In the genomic region with DNA sequence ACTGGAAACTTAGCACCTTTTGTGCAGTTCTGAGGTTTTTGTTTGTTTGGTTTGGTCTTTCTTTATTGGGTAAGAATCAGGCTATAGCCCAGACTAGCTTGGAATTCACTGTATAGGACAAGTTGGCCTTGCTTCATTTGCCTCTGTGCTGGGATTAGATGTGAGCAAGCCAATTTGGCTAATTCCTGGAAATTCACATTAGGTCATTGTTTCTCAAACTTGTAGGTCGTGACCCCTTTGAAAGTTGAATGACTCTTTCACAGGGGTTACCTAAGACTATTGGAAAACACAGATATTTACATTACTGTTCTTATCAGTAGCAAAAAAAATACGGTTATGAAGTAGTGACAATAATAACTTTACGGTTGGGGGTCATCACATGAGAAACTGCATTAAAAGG, we compare ENCODE assay signal across 9 mouse cellular contexts. TPM values are rescaled to one million over a fixed set of nuclear protein-coding genes. Genes with fewer than 3 reads are reported as not detected.
DNase-seq lines count a peak whose midpoint lies in the region; ATAC-seq and TF ChIP-seq lines count a peak whose summit lies in the region.
"Had no signal": no experiment of that assay in that cellular context is flagged by ENCODE, and none has a peak within 500 bp of the region (broad histone marks: within the 10 kb centered on the region; RNA-seq: fewer than 3 reads in every experiment).

No protein-coding gene starts in this region.

- no peak for TF ChIP-seq POLR2A in cortical plate, adult 2 months (IDR thresholded peaks at IDR 0.05; ENCODE audit: extremely low read depth, insufficient read depth, low read length)

- peak overlapping the region; percentile 87 for H3K4me2 ChIP-seq in heart, embryonic 13.5 days
- peak overlapping the region; percentile 75 for H3K4me2 ChIP-seq in hindbrain, embryonic 13.5 days

- peak overlapping the region; percentile 80 for H3K4me3 ChIP-seq in heart, embryonic 13.5 days
- H3K4me3 ChIP-seq in cortical plate, adult 2 months (ENCODE audit: insufficient read depth, low read length) = peak overlapping the region; percentile 58; the same call in 1 of the 2 replicates
- H3K4me3 ChIP-seq in hindbrain, embryonic 13.5 days = peak overlapping the region; percentile 80
- H3K4me3 ChIP-seq in midbrain, embryonic 10.5 days = peak overlapping the region; percentile 88

- no peak for TF ChIP-seq CTCF in cortical plate, adult 2 months (IDR thresholded peaks at IDR 0.05; ENCODE audit: extremely low read depth, insufficient read depth, low read length)

- H3K27ac ChIP-seq in heart, embryonic 13.5 days (replicated peaks) = no peak overlapping the region
- no peak overlapping the region for H3K27ac ChIP-seq in cortical plate, adult 2 months (ENCODE audit: insufficient read depth, low read length)
- H3K27ac ChIP-seq in hindbrain, embryonic 13.5 days = peak overlapping the region; percentile 99; the same call in 1 of the 2 replicates
- H3K27ac ChIP-seq in midbrain, embryonic 10.5 days (replicated peaks) = peak overlapping the region; percentile 98

- no peaks in the 10 kb centered on the region for H3K9me3 ChIP-seq in heart, embryonic 13.5 days
- no peaks in the 10 kb centered on the region for H3K9me3 ChIP-seq in hindbrain, embryonic 13.5 days
- no peaks in the 10 kb centered on the region for H3K9me3 ChIP-seq in midbrain, embryonic 10.5 days (replicated peaks)

- DNase-seq in heart, postnatal 14 days = no peak
- no peak for DNase-seq in midbrain, embryonic 10.5 days (ENCODE audit: low spot score)
- DNase-seq in urinary bladder, postnatal 10 days (ENCODE audit: low spot score) = no peak
- DNase-seq in thymus, postnatal 14 days = no peak
- no peak for DNase-seq in embryo, embryonic 9.5 days (ENCODE audit: extremely low spot score)
- DNase-seq: lung, postnatal 4 days had no signal

- peaks cover 32% of the 10 kb centered on the region for H3K36me3 ChIP-seq in heart, embryonic 13.5 days
- H3K36me3 ChIP-seq in hindbrain, embryonic 13.5 days = peaks cover 28% of the 10 kb centered on the region
- H3K36me3 ChIP-seq in midbrain, embryonic 10.5 days = peaks cover 38% of the 10 kb centered on the region

- ATAC-seq in heart, embryonic 13.5 days (ENCODE audit: extremely low read depth, insufficient number of reproducible peaks, low FRiP score, low TSS enrichment) = no peak
- ATAC-seq in hindbrain, embryonic 13.5 days (ENCODE audit: low FRiP score) = no peak

- intact Hi-C loops in heart, postnatal 14 days (cut with DNase I) = loop anchor here (10.0 kb wide), 1 partner anchor 370 kb away; a partner anchor contains a TSS

- WGBS in heart, embryonic 13.5 days = 81% methylated on average over 3 of the region's 3 CpGs
- 94% methylated on average over 3 of the region's 3 CpGs for WGBS in hindbrain, embryonic 13.5 days
- WGBS in midbrain, embryonic 10.5 days = 88% methylated on average over 3 of the region's 3 CpGs

- H3K4me1 ChIP-seq in heart, embryonic 13.5 days = peaks cover 11% of the 10 kb centered on the region
- no peaks in the 10 kb centered on the region for H3K4me1 ChIP-seq in cortical plate, adult 2 months (ENCODE audit: control insufficient read depth, insufficient read depth, low read length)
- H3K4me1 ChIP-seq in hindbrain, embryonic 13.5 days (replicated peaks) = peaks cover 12% of the 10 kb centered on the region
- H3K4me1 ChIP-seq in midbrain, embryonic 10.5 days = peaks cover 13% of the 10 kb centered on the region

- no peaks in the 10 kb centered on the region for H3K27me3 ChIP-seq in heart, embryonic 13.5 days (replicated peaks)
- H3K27me3 ChIP-seq in hindbrain, embryonic 13.5 days = no peaks in the 10 kb centered on the region
- no peaks in the 10 kb centered on the region for H3K27me3 ChIP-seq in midbrain, embryonic 10.5 days (ENCODE audit: low read depth, poor library complexity, severe bottlenecking)

- H3K9ac ChIP-seq in heart, embryonic 13.5 days = peak overlapping the region; percentile 90
- H3K9ac ChIP-seq in hindbrain, embryonic 13.5 days = peak overlapping the region; percentile 97

RNA-seq across cellular contexts. Expression of a gene that starts 1.2 kb away (rescaled TPM):
- polyA plus RNA-seq in heart, embryonic 13.5 days (2015; fragmentation: Nextera tagmentation; extraction: Ambion mirVana) = 11.5 and 12.2 TPM in 2 replicates
- 10 to 100 TPM in 1 of 2 experiments, 1 to 10 TPM in 1; 8.0 to 10.9 TPM for total RNA-seq in heart, postnatal 14 days (2021)
- 3.9 and 5.4 TPM in 2 replicates for polyA plus RNA-seq in cortical plate, adult 2 months (2012; rRNA removed)
- polyA plus RNA-seq in hindbrain, embryonic 13.5 days (2015; fragmentation: Nextera tagmentation; extraction: Ambion mirVana) = 38.9 and 40.5 TPM in 2 replicates
- polyA plus RNA-seq in midbrain, embryonic 10.5 days (2016; fragmentation: Nextera tagmentation; extraction: Ambion mirVana) = 42.6 and 46.7 TPM in 2 replicates

RNA-seq across cellular contexts. Expression of a gene that starts 6.5 kb away (rescaled TPM):
- polyA plus RNA-seq in heart, embryonic 13.5 days (2015; fragmentation: Nextera tagmentation; extraction: Ambion mirVana) = 269 and 309 TPM in 2 replicates
- 100 to 1,000 TPM; 124 TPM for total RNA-seq in heart, postnatal 14 days (2021)
- 131 and 139 TPM in 2 replicates for polyA plus RNA-seq in cortical plate, adult 2 months (2012; rRNA removed)
- polyA plus RNA-seq in hindbrain, embryonic 13.5 days (2015; fragmentation: Nextera tagmentation; extraction: Ambion mirVana) = 308 and 322 TPM in 2 replicates
- 369 and 387 TPM in 2 replicates for polyA plus RNA-seq in midbrain, embryonic 10.5 days (2016; fragmentation: Nextera tagmentation; extraction: Ambion mirVana)

RNA-seq across cellular contexts. Expression of a gene that starts 17.4 kb away (rescaled TPM):
- 12.9 and 13.7 TPM in 2 replicates for polyA plus RNA-seq in heart, embryonic 13.5 days (2015; fragmentation: Nextera tagmentation; extraction: Ambion mirVana)
- 10 to 100 TPM in 1 of 2 experiments, 1 to 10 TPM in 1; 9.2 to 10.9 TPM for total RNA-seq in heart, postnatal 14 days (2021)
- polyA plus RNA-seq in cortical plate, adult 2 months (2012; rRNA removed) = 21.6 and 25.3 TPM in 2 replicates
- polyA plus RNA-seq in hindbrain, embryonic 13.5 days (2015; fragmentation: Nextera tagmentation; extraction: Ambion mirVana) = 24.3 and 26.5 TPM in 2 replicates
- 27.8 and 28.5 TPM in 2 replicates for polyA plus RNA-seq in midbrain, embryonic 10.5 days (2016; fragmentation: Nextera tagmentation; extraction: Ambion mirVana)

RNA-seq across cellular contexts. Expression of a gene that starts 17.8 kb away (rescaled TPM):
- polyA plus RNA-seq in heart, embryonic 13.5 days (2015; fragmentation: Nextera tagmentation; extraction: Ambion mirVana) = 123 TPM in 2 replicates
- 10 to 100 TPM; 13.0 to 19.2 TPM for total RNA-seq in heart, postnatal 14 days (2021)
- 17.1 and 19.7 TPM in 2 replicates for polyA plus RNA-seq in cortical plate, adult 2 months (2012; rRNA removed)
- 109 and 111 TPM in 2 replicates for polyA plus RNA-seq in hindbrain, embryonic 13.5 days (2015; fragmentation: Nextera tagmentation; extraction: Ambion mirVana)
- 376 and 423 TPM in 2 replicates for polyA plus RNA-seq in midbrain, embryonic 10.5 days (2016; fragmentation: Nextera tagmentation; extraction: Ambion mirVana)

RNA-seq across cellular contexts. Expression of a gene that starts 32.9 kb away (rescaled TPM):
- 62.8 and 69.7 TPM in 2 replicates for polyA plus RNA-seq in heart, embryonic 13.5 days (2015; fragmentation: Nextera tagmentation; extraction: Ambion mirVana)
- total RNA-seq in heart, postnatal 14 days (2021) = 10 to 100 TPM; 25.3 to 28.4 TPM
- 54.3 and 55.3 TPM in 2 replicates for polyA plus RNA-seq in cortical plate, adult 2 months (2012; rRNA removed)
- polyA plus RNA-seq in hindbrain, embryonic 13.5 days (2015; fragmentation: Nextera tagmentation; extraction: Ambion mirVana) = 85.4 and 90.9 TPM in 2 replicates
- 138 and 146 TPM in 2 replicates for polyA plus RNA-seq in midbrain, embryonic 10.5 days (2016; fragmentation: Nextera tagmentation; extraction: Ambion mirVana)

Comparison
In these comparisons a context has a peak if more than half of its experiments do, and no peak if none do; other contexts are left out.
1. H3K27ac ChIP-seq: peak in hindbrain, embryonic 13.5 days (single experiment) and midbrain, embryonic 10.5 days (single experiment); none in heart, embryonic 13.5 days (single experiment) and cortical plate, adult 2 months (single experiment).
2. Peak in every context shown above with its lines, with median percentiles within 50 percentile points of each other: H3K4me3 ChIP-seq.